Mouse (Mus musculus): ENCODE measurements around the gene Dmbt1.
"Not testable (repeated sequence)": the region's sequence is repeated elsewhere in the genome, so short reads cannot be mapped to it uniquely, and the experiment has no call there.

DNA sequence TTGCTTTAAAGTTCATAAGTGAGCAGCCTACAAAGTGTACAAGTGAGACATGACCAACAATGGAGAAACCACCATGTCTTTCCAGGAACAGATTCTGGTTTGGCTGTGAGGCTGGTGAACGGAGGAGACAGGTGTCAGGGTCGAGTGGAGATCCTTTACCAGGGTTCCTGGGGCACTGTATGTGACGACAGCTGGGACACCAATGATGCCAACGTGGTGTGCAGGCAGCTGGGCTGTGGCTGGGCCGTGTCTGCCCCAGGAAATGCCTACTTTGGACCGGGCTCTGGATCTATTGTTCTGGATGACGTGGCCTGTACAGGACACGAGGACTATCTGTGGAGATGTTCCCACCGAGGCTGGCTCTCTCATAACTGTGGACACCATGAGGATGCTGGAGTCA lies 26.1 kb downstream of the Dmbt1 start:
- not testable (repeated sequence) for TF ChIP-seq POLR2A (IDR thresholded peaks at IDR 0.05; ENCODE audit: low read depth, low read length); CTCF (conservative IDR thresholded peaks at IDR 0.05; ENCODE audit: insufficient read depth, insufficient read length, low read depth, low read length)

Data from kidney, adult 2 months (tissue).